Mouse (Mus musculus): Measurements from ENCODE around the gene Supt3.
A peak's percentile ranks its signal among the peaks of the same experiment; 100 is the strongest.

- TF ChIP-seq POLR2A (IDR thresholded peaks at IDR 0.05; ENCODE audit: low read depth, low read length) (no peak), CTCF (conservative IDR thresholded peaks at IDR 0.05; ENCODE audit: insufficient read depth, insufficient read length, low read depth, low read length) (0 out of 2 replicates have a peak, but pooled peaks have one; percentile 8)
These were observed 296.8 kb downstream of the Supt3 start for GRCm38 (mm10) chr17:45073779-45074178.

Data from kidney, adult 2 months (tissue).